Mouse (Mus musculus): ENCODE data around the gene Lrrc10.

DNA sequence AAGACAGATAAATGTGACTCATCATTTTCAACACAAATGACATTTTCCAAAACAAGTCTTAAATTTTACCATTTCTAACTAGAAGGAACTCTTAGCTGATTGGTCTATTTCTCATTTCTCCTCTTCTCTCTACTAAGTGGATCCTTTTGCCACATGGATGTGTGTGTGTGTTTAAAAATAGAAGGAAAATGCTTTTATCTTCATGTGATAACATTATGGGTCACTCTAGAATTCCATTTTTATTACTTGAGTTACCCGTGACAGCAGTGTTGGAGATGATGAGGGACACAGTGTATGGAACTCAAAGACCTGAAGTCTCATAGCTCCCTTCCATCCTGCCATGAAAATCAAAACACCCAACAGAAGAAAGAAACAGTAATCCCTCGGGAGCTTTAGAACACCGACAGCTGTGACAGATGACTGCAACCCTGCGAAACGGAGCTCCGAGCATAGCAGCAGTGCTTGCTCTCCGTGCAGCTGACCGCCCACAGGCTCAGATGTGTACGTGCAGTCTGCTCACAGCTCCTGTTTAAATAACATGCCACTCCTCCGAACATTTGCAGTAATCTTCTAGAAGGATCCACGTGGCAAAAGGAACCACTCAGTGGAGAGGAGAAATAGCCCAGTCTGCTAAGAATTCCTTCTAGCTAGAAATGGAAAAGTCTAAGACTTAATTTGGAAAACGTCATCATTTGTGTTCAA, 31.3 kb upstream of the Lrrc10 start:
- TF ChIP-seq CTCF (IDR thresholded peaks at IDR 0.05; ENCODE audit: extremely low read depth, insufficient read depth, low read length) (no peak), POLR2A (IDR thresholded peaks at IDR 0.05; ENCODE audit: extremely low read depth, insufficient read depth, low read length) (peak; percentile 63; the same call in 1 of the 2 replicates)
